Mouse (Mus musculus): ENCODE measurements around the gene Fbln5. TPM values are rescaled to one million over a fixed set of nuclear protein-coding genes. Genes with fewer than 3 reads are reported as not detected.
A peak's percentile ranks its signal among the peaks of the same experiment; 100 is the strongest.

The Fbln5 gene
- polyA plus RNA-seq, 1 experiment from 2014 or later: 152 TPM

DNA sequence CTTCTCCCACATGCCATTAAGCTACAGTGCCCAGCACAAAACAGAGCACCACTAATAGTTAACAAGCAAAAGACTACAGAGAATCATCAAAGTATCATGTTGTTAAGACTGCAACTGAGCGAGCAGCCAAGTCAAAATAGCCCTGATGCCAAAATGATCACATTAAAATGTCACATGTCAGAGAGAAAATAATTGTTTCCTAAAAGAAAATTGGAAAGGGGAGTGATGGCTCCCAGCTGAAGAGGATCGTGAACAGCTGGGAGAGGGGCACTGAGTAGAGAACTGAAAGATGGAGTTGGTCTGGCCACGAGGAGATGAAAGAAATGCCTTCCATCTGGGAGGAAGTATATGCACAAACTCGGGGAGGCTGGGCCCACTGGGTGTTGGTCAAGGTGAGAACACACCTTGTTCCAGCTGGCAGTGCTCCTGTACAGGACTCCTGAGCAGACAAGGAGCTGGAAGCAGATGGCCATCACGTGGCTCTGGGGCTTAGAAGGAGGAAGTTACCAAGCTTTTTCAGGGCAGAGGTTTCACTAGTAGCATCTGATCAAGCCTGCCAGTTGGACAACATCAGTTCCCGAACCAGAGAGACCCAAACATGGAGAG is 59.3 kb downstream of the Fbln5 start:
- Histone ChIP-seq H3K4me3 (ENCODE audit: control insufficient read depth in 1 of 2, insufficient read depth in 1 of 2, low read depth in 1 of 2, low read length in 2 of 2) (no peak overlapping the region), H3K4me2 (ENCODE audit: low read length) (no peak overlapping the region), H3K36me3 (ENCODE audit: control insufficient read depth, insufficient read depth, low read length) (no peaks in the 10 kb centered on the region), H3K9me3 (ENCODE audit: control insufficient read depth, low read length) (no peaks in the 10 kb centered on the region), H3K4me1 (ENCODE audit: control insufficient read depth in 2 of 2, insufficient read depth in 2 of 2, low read length in 2 of 2) (no peaks in the 10 kb centered on the region), H3K9ac (ENCODE audit: low read length) (no peak overlapping the region), H3K27ac (replicated peaks in 1 of 2; ENCODE audit: control insufficient read depth in 1 of 2, insufficient read depth in 1 of 2, low read depth in 2 of 2, low read length in 2 of 2) (no peak overlapping the region), H3K27me3 (ENCODE audit: control insufficient read depth, insufficient read depth, low read length) (no peaks in the 10 kb centered on the region)
- no peak for ATAC-seq (ENCODE audit: insufficient number of reproducible peaks, insufficient read depth, low FRiP score, low read depth)
- 57% methylated on average over 6 of the region's 6 CpGs for WGBS

GRCm38 (mm10) chr12:101758698-101759097 is 60.2 kb downstream of the Fbln5 start:
- Histone ChIP-seq H3K4me2 (ENCODE audit: low read length) (no peak overlapping the region), H3K36me3 (ENCODE audit: control insufficient read depth, insufficient read depth, low read length) (no peaks in the 10 kb centered on the region), H3K27ac (replicated peaks in 1 of 2; ENCODE audit: control insufficient read depth in 1 of 2, insufficient read depth in 1 of 2, low read depth in 2 of 2, low read length in 2 of 2) (no peak overlapping the region), H3K4me1 (ENCODE audit: control insufficient read depth in 2 of 2, insufficient read depth in 2 of 2, low read length in 2 of 2) (no peaks in the 10 kb centered on the region), H3K9ac (ENCODE audit: low read length) (no peak overlapping the region), H3K9me3 (ENCODE audit: control insufficient read depth, low read length) (no peaks in the 10 kb centered on the region), H3K27me3 (ENCODE audit: control insufficient read depth, insufficient read depth, low read length) (no peaks in the 10 kb centered on the region), H3K4me3 (ENCODE audit: control insufficient read depth in 1 of 2, insufficient read depth in 1 of 2, low read depth in 1 of 2, low read length in 2 of 2) (no peak overlapping the region)
- no peak for ATAC-seq (ENCODE audit: insufficient number of reproducible peaks, insufficient read depth, low FRiP score, low read depth)

DNA sequence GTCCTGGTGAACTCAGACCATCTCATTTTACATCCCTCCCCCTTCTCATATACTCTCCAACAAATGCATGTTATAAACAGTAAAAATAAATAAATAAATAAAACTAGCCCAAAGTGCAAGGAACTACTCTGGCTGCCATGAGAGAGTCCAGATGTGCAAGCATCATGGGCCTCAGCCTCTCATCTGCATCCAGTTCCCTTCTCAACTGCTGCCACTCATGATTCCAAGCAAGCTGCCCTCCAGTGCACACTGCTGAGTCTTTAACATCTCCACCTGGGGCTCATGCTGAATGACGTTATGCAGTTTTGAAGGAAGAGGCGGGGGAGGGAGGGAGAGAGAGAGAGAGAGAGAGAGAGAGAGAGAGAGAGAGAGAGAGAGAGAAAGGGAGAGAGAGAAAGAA is 76.5 kb downstream of the Fbln5 start:
- Histone ChIP-seq H3K27ac (replicated peaks in 1 of 2; ENCODE audit: control insufficient read depth in 1 of 2, insufficient read depth in 1 of 2, low read depth in 2 of 2, low read length in 2 of 2) (no peak overlapping the region), H3K4me2 (ENCODE audit: low read length) (no peak overlapping the region), H3K4me1 (ENCODE audit: control insufficient read depth in 2 of 2, insufficient read depth in 2 of 2, low read length in 2 of 2) (no peaks in the 10 kb centered on the region), H3K9me3 (ENCODE audit: control insufficient read depth, low read length) (no peaks in the 10 kb centered on the region), H3K4me3 (ENCODE audit: control insufficient read depth in 1 of 2, insufficient read depth in 1 of 2, low read depth in 1 of 2, low read length in 2 of 2) (no peak overlapping the region), H3K27me3 (ENCODE audit: control insufficient read depth, insufficient read depth, low read length) (no peaks in the 10 kb centered on the region), H3K9ac (ENCODE audit: low read length) (no peak overlapping the region), H3K36me3 (ENCODE audit: control insufficient read depth, insufficient read depth, low read length) (no peaks in the 10 kb centered on the region)
- 43% methylated on average over 2 of the region's 2 CpGs for WGBS
- no peak for ATAC-seq (ENCODE audit: insufficient number of reproducible peaks, insufficient read depth, low FRiP score, low read depth)

DNA sequence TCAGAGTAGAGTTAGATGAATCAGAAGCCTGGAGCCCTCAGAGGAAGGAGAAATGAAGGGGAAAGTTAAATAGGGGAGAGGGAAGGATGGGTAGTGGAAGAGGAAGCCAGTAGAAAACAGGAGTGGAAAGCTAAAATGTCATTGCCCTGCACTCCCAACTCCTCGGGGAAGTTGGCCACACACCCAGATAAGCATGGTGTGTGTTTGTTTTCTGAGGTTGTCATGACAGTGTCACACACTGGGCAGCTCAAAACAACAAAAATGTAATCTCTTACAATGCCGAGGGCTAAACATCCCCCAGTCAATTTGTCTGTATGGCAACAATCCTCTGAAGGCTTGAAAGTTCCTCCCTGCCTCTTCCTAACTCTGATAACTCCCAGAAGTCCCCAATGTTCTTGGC is 78.4 kb downstream of the Fbln5 start:
- H3K4me3 ChIP-seq (ENCODE audit: control insufficient read depth in 1 of 2, insufficient read depth in 1 of 2, low read depth in 1 of 2, low read length in 2 of 2): no peak overlapping the region
- no peak; the same call in 1 of the 2 replicates for ATAC-seq (ENCODE audit: insufficient number of reproducible peaks, insufficient read depth, low FRiP score, low read depth)
- no peaks in the 10 kb centered on the region for H3K36me3 ChIP-seq (ENCODE audit: control insufficient read depth, insufficient read depth, low read length)
- H3K4me2 ChIP-seq (ENCODE audit: low read length): no peak overlapping the region
- no peak overlapping the region for H3K9ac ChIP-seq (ENCODE audit: low read length)
- H3K27me3 ChIP-seq (ENCODE audit: control insufficient read depth, insufficient read depth, low read length): no peaks in the 10 kb centered on the region
- 16% methylated on average over 2 of the region's 2 CpGs for WGBS
- H3K9me3 ChIP-seq (ENCODE audit: control insufficient read depth, low read length): no peaks in the 10 kb centered on the region
- no peak overlapping the region for H3K27ac ChIP-seq (replicated peaks in 1 of 2; ENCODE audit: control insufficient read depth in 1 of 2, insufficient read depth in 1 of 2, low read depth in 2 of 2, low read length in 2 of 2)
- H3K4me1 ChIP-seq (ENCODE audit: control insufficient read depth in 2 of 2, insufficient read depth in 2 of 2, low read length in 2 of 2): no peaks in the 10 kb centered on the region

DNA sequence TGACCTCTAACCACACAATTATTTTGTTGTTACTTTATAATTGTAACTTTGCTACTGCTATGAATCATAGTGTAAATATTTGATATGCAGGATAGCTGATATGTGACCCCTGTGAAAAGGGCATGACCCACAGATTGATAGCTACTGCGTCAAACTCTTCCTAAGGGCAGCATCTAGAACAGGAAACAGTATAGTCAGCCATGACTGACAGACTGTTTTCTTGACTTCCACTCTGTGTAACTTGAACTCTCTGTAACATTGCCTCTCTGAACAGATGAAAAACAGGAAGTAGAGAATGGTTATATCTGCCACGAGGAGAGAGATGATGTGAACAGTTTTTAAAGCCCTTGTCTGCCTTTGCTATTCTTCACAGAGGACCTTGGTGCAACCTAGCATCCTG is 78.8 kb downstream of the Fbln5 start:
- H3K36me3 ChIP-seq (ENCODE audit: control insufficient read depth, insufficient read depth, low read length): no peaks in the 10 kb centered on the region
- no peaks in the 10 kb centered on the region for H3K4me1 ChIP-seq (ENCODE audit: control insufficient read depth in 2 of 2, insufficient read depth in 2 of 2, low read length in 2 of 2)
- no peaks in the 10 kb centered on the region for H3K9me3 ChIP-seq (ENCODE audit: control insufficient read depth, low read length)
- ATAC-seq (ENCODE audit: insufficient number of reproducible peaks, insufficient read depth, low FRiP score, low read depth): no peak
- no peak overlapping the region for H3K9ac ChIP-seq (ENCODE audit: low read length)
- WGBS: 40% methylated on average over 2 of the region's 2 CpGs
- H3K4me3 ChIP-seq (ENCODE audit: control insufficient read depth in 1 of 2, insufficient read depth in 1 of 2, low read depth in 1 of 2, low read length in 2 of 2): no peak overlapping the region
- no peak overlapping the region for H3K27ac ChIP-seq (replicated peaks in 1 of 2; ENCODE audit: control insufficient read depth in 1 of 2, insufficient read depth in 1 of 2, low read depth in 2 of 2, low read length in 2 of 2)
- no peak overlapping the region for H3K4me2 ChIP-seq (ENCODE audit: low read length)
- H3K27me3 ChIP-seq (ENCODE audit: control insufficient read depth, insufficient read depth, low read length): no peaks in the 10 kb centered on the region

DNA sequence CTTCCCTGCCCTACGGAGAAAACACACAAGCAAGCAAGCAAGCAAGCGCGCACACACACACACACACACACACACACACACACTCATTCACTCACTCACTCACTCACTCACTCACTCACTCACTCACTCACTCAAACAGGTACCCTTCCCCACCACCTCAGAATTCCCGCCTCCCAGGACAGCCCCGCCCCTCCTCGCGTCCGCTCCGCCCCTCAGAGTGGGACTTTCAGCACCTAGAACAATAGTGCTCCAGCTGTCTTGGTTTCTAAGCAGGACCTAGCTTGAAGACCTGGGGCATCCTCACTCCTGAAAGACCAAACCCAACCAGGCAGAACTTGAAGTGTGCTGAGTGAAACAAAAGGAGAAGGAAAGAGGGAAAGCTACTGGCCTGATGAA is 100.1 kb downstream of the Fbln5 start:
- no peak overlapping the region for H3K9ac ChIP-seq (ENCODE audit: low read length)
- H3K9me3 ChIP-seq (ENCODE audit: control insufficient read depth, low read length): no peaks in the 10 kb centered on the region
- peaks cover 13% of the 10 kb centered on the region for H3K27me3 ChIP-seq (ENCODE audit: control insufficient read depth, insufficient read depth, low read length)
- 1% methylated on average over 9 of the region's 9 CpGs for WGBS
- H3K36me3 ChIP-seq (ENCODE audit: control insufficient read depth, insufficient read depth, low read length): no peaks in the 10 kb centered on the region
- no peaks in the 10 kb centered on the region; a peak in 1 of 4 replicates for H3K4me1 ChIP-seq (ENCODE audit: control insufficient read depth in 2 of 2, insufficient read depth in 2 of 2, low read length in 2 of 2)
- peak overlapping the region; percentile 65 to 70 for H3K4me3 ChIP-seq (ENCODE audit: control insufficient read depth in 1 of 2, insufficient read depth in 1 of 2, low read depth in 1 of 2, low read length in 2 of 2)
- H3K4me2 ChIP-seq (ENCODE audit: low read length): peak overlapping the region; percentile 100
- ATAC-seq (ENCODE audit: insufficient number of reproducible peaks, insufficient read depth, low FRiP score, low read depth): peak; percentile 47; the same call in 1 of the 2 replicates
- H3K27ac ChIP-seq (replicated peaks in 1 of 2; ENCODE audit: control insufficient read depth in 1 of 2, insufficient read depth in 1 of 2, low read depth in 2 of 2, low read length in 2 of 2): no peak overlapping the region

GRCm38 (mm10) chr12:101718054-101718754 is 100.7 kb downstream of the Fbln5 start, which contains the start of gene Tc2n:
TSS of gene Tc2n (minus strand) at chr12:101718523.
- Histone ChIP-seq H3K36me3 (ENCODE audit: control insufficient read depth, insufficient read depth, low read length) (no peaks in the 10 kb centered on the region), H3K4me1 (ENCODE audit: control insufficient read depth in 2 of 2, insufficient read depth in 2 of 2, low read length in 2 of 2) (no peaks in the 10 kb centered on the region; a peak in 1 of 4 replicates), H3K9ac (ENCODE audit: low read length) (peak within 1 kb of the TSS; percentile 70), H3K27ac (replicated peaks in 1 of 2; ENCODE audit: control insufficient read depth in 1 of 2, insufficient read depth in 1 of 2, low read depth in 2 of 2, low read length in 2 of 2) (no peak within 1 kb of the TSS), H3K9me3 (ENCODE audit: control insufficient read depth, low read length) (no peaks in the 10 kb centered on the region), H3K27me3 (ENCODE audit: control insufficient read depth, insufficient read depth, low read length) (peaks cover 13% of the 10 kb centered on the region), H3K4me3 (ENCODE audit: control insufficient read depth in 1 of 2, insufficient read depth in 1 of 2, low read depth in 1 of 2, low read length in 2 of 2) (peak within 1 kb of the TSS; percentile 65 to 70), H3K4me2 (ENCODE audit: low read length) (peak within 1 kb of the TSS; percentile 100)
- under 1% methylated on average over 72 of the region's 75 CpGs for WGBS
- ATAC-seq (ENCODE audit: insufficient number of reproducible peaks, insufficient read depth, low FRiP score, low read depth): peak; percentile 89

Data from heart, embryonic 14.5 days (tissue).